Mouse (Mus musculus): Measurements from ENCODE around the gene Gm14409.
"Not testable (repeated sequence)": the region's sequence is repeated elsewhere in the genome, so short reads cannot be mapped to it uniquely, and the experiment has no call there.

GRCm38 (mm10) chr2:177247449-177247848 lies 19.4 kb downstream of the Gm14409 start:
- TF ChIP-seq CTCF (conservative IDR thresholded peaks at IDR 0.05 in 1 of 2, IDR thresholded peaks at IDR 0.05 in 1 of 2; ENCODE audit: low read depth in 2 of 2, low read length in 2 of 2); KAT2A (IDR thresholded peaks at IDR 0.05; ENCODE audit: insufficient replicate concordance, low read length): not testable (repeated sequence)

Measured in CH12.LX (cell line).